Mouse (Mus musculus): Measurements from ENCODE around the gene Slc16a6. TPM values are rescaled to one million over a fixed set of nuclear protein-coding genes. Genes with fewer than 3 reads are reported as not detected.

Gene Slc16a6
- total RNA-seq, 2 experiments from 2014 or later: 7.7 to 8.8 TPM

DNA sequence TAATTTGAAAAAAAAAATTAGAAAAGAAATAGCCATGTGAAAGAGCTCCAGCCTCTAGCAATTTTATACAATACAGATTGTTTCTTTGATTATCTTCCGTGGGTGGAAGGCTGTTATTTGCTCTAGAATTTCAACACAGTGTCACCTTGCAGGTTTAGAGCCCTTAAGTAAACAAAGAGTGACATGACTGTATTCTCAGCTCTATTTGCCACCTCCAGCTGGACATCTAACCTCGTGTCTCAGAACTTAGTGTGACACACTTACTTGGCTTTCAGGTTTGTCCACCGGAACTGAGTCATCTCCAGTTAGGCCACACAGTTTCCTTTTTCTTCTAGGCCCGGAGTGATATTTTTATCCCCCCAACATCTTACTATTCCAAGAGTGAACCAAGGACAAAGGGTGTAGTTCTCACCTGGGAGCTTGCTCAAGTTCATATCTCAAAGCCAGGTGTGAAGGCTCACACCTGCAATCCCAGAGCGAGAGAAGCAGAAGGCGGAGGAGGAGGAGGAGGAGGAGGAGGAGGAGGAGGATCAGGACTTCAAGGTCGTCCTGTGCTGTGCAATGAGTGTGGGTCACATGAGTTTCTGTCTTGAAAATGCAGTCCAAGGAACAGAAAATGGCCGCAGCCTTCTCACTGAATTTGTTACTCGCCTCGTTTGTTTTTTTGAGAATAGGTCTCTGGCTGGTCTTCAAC lies 14.7 kb upstream of the Slc16a6 start:
- DNase-seq (ENCODE audit: low spot score): no peak
- intact Hi-C loops (cut with DNase I): no loop called here

GRCm38 (mm10) chr11:109487111-109487510 lies 13.7 kb upstream of the Slc16a6 start:
- intact Hi-C loops (cut with DNase I): no loop called here

GRCm38 (mm10) chr11:109485398-109486045 lies 12.1 kb upstream of the Slc16a6 start:
- no peak for DNase-seq (ENCODE audit: low spot score)
- intact Hi-C loops (cut with DNase I): no loop called here

More at GRCm38 (mm10) chr11:109487111-109487510, 13.7 kb upstream of the Slc16a6 start:
- DNase-seq (ENCODE audit: low spot score): no peak

DNA sequence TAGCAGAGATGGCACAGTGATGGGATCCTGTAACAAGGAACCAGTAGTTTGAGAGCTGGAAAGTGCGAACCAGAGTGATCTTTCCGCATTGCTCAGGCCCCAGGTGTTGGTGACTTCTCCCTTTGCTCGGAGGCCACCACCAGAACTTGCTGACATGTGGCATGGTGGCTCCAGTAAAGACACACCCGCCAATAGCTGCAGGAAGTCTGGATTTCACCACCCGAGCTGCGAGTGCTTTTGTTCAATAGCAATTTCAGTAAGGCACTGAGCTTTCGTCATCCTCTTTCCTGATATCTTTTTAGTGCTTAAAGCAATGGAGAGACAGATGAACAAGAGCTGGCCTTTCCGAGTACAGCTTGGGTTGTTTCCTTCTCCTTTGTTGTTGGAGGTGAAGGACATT lies 7.0 kb upstream of the Slc16a6 start:
- intact Hi-C loops (cut with DNase I): no loop called here
- DNase-seq (ENCODE audit: low spot score): no peak

GRCm38 (mm10) chr11:109479575-109480285 lies 6.3 kb upstream of the Slc16a6 start:
- intact Hi-C loops (cut with DNase I): no loop called here
- no peak for DNase-seq (ENCODE audit: low spot score)

DNA sequence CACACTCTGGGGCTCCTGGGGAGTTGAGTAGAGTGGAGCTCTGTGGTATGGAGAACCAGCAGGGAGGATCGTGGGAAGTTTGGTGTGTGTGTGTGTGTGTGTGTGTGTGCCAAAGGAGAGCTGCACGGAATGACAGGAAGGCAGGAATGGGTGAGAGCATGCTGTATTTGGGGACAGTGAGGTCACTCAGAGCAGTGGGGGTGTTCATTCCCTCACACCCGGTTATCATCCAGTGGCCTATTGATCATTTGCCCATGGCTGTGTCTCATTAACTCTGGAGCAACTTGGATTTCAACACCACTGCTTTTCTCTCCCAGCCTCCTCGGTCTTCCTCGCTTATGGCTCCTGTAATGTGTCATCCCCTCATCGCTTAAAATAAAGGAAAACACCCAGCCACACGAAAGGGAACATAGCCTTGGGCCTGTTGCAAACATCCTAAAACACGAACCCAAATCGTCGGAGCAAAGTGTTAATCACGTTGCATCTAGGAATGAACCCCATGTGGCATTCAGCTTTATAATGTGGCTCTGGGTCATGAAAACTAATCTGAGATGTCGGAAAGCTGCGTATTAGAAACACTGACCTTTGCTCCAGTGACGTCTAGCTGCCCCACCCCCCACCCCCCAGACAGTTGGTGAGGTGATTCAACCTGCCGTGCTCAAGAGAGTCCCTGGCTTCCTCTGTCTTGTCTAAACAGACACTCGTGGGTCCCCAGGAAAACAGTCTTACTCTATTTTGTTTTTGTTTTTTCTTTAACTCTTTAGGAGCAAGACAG lies 4.4 kb upstream of the Slc16a6 start:
- DNase-seq (ENCODE audit: low spot score): no peak
- intact Hi-C loops (cut with DNase I): no loop called here

DNA sequence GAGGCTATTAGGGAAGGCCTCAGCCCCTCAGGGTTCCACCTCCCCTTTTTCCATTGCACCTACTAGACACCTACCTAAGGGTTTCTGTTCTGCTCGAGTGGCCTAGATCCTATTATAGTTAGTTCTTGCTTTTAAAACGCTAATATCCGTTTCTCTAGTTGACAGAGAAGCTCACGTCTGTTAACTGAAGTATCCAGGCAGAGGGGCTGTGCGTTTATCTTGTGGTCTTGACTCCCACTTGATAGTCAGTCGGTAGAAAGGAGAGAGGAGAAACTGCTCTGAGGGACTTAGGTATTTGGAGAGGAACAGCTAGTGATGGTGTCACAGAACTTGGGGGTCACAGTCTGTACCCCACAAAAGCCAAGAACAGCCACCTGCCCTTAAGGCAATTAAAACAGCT lies 3.3 kb upstream of the Slc16a6 start:
- intact Hi-C loops (cut with DNase I): no loop called here
- DNase-seq (ENCODE audit: low spot score): no peak

DNA sequence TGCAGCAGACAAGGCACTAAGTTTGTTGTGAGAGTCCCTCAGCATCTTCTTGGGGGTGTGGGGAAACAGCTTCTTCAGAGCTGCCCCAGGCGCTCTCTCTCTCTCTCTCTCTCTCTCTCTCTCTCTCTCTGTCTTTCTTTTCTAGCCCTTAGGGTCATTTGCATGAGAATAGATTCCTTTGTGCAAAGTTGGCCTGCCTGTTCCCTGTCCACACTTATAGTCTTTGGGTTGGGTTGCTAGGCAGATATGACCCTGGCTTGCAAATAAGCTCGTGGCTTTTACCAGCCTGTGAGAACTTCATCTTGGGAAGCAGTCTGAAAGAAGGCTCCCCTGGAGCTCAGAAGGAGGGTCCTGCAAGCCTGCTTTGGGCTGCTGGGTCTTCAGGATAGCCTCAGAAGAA lies 2.8 kb upstream of the Slc16a6 start:
- intact Hi-C loops (cut with DNase I): no loop called here
- no peak for DNase-seq (ENCODE audit: low spot score)

DNA sequence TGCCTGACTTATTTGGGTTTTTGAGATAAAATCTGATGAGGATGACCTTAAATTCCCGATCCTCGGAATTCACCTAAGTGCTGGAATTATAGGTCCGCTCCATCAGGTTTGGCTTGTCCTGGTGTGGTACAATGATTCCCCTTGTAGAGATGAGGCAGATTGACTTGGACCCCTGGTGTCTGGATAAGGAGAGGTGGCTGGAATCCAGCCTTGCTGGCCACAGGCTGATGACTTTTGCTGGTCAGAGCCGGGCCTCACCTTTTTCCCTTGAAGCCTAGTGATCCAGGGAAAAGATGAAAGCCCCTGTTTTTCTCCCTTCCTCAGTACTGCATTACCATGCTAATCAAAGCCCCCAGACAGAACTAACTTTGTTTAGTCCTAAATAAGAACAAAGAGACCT lies 2.3 kb upstream of the Slc16a6 start:
- intact Hi-C loops (cut with DNase I): no loop called here
- no peak for DNase-seq (ENCODE audit: low spot score)

GRCm38 (mm10) chr11:109474836-109475235 lies 1.4 kb upstream of the Slc16a6 start:
- intact Hi-C loops (cut with DNase I): no loop called here
- no peak for DNase-seq (ENCODE audit: low spot score)

DNA sequence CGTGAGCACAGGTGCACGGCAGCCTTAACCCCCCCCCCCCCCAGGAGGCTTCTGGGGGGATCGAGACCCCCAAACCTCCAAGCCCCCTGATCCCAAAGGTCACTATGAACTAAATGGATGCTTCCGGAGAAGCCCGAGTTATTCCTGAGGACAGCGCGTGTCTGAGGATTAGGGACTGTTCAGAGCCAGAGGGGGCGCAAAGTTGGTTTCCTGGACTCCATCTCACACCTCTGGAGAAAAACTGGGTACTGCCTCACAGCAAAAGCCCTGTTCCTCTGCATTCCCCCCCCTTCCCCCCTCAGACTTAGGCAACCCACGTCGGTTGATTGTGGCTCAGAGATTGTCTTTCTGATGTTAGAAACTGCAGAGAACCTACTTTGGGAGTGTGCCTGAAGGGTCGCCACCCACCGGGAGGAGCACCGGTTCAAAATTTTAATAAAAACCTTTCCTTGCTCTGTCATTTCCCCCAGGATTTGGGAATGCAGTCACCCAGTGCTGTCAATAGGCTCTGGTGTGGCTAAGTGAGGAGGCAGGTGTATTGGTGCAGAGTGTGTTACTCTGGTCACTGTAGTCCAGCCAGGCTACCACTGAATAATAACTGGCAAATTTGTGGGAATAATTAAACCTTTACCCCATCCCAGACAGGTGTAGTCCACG lies 816 bp upstream of the Slc16a6 start:
- intact Hi-C loops (cut with DNase I): no loop called here
- DNase-seq (ENCODE audit: low spot score): no peak

DNA sequence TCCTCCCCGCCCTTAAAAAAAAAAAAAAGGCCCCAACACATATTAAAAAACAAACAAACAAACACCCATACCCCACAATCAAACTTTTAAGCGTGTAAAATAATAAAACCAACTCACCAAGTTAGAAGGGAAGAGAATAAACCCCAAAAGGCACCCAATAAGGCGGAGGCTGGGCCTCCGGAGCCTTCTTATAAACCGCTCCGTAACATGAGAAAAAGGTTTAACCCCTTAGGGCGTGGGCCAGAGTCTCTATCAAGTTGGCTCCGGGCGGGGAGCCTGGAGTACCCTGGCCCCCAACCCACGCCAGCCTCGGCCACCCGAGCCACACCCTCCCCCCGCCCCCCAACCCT lies 602 bp downstream of the Slc16a6 start:
- no peak for DNase-seq (ENCODE audit: low spot score)
- intact Hi-C loops (cut with DNase I): no loop called here

DNA sequence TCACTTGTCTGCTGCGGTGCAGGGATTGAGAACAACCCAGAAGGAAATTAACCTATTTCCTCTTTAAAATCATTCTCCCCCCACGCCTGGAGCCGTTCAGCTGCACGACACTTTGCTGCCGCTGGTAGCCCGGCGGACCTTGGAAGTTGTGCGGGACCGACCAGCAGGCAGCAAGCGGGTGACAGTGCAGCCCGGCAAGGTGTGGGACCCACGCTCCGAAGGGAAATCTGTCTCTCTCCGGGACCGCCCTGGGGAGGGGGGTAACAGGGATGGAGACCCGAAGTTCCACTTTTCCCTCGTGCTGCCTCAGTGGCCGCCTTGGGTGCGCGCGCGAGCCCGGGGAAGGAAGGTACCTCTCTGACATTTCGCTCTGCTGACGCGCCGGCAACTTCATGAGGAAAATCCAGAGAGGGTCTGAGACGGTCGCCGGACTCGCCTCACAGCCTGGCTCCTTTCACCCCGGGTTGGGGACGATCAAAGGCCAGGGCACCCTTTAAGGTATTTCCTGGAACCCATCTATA lies 1.2 kb downstream of the Slc16a6 start:
- DNase-seq (ENCODE audit: low spot score): no peak
- intact Hi-C loops (cut with DNase I): no loop called here

- DNase-seq (ENCODE audit: low spot score): no peak
- intact Hi-C loops (cut with DNase I): no loop called here
These were observed 2.2 kb downstream of the Slc16a6 start for GRCm38 (mm10) chr11:109470921-109471861.

- intact Hi-C loops (cut with DNase I): no loop called here
- DNase-seq (ENCODE audit: low spot score): no peak
These were observed 3.2 kb downstream of the Slc16a6 start for GRCm38 (mm10) chr11:109470170-109470569.

- DNase-seq (ENCODE audit: low spot score): no peak
- intact Hi-C loops (cut with DNase I): no loop called here
These were observed 5.3 kb downstream of the Slc16a6 start for GRCm38 (mm10) chr11:109468133-109468532.

DNA sequence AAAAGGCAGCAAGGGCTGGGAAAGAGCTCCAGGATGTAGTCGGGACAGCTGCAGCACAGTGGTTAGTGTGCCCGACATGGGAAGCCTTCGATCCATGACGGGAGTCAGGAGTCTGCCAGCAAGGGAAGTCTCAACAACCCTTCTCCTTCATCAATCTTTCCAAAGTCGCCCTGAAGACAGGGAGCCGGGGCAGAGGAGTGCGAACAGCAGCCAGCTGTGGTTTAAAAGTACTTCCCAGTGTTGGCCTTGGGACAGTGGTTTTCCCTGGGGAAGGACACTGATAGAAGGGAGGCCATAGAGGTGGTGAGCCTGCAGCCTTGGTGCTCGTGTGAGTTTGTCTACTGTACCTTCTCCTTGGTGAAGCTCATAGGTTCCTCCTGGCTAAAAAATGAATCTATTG lies 6.4 kb downstream of the Slc16a6 start:
- DNase-seq (ENCODE audit: low spot score): no peak
- intact Hi-C loops (cut with DNase I): no loop called here

DNA sequence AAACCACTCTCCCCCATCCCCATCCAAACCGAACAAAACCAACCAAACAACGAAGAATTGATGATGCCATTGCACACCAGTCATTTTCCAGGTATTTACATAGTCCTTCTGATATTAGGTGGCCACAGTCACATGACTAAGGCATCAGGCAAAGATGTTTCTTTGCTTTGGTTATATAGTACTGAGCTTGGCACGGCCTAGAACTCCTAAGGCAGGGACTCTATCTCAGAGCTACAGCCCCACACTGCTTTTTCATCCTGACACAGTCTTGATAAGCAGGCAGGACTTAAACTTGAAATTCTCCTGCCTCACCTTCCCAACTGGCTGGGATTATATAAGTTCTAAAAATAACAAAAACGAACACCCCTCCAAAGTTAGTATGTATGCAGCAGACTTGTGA lies 8.3 kb downstream of the Slc16a6 start:
- intact Hi-C loops (cut with DNase I): no loop called here
- no peak for DNase-seq (ENCODE audit: low spot score)

- DNase-seq (ENCODE audit: low spot score): no peak
- intact Hi-C loops (cut with DNase I): no loop called here
These were observed 12.8 kb downstream of the Slc16a6 start for GRCm38 (mm10) chr11:109460586-109460985.

Measured in heart, postnatal 25 days (tissue).